ENCODE assay signal across 11 mouse cellular contexts in the genomic region with DNA sequence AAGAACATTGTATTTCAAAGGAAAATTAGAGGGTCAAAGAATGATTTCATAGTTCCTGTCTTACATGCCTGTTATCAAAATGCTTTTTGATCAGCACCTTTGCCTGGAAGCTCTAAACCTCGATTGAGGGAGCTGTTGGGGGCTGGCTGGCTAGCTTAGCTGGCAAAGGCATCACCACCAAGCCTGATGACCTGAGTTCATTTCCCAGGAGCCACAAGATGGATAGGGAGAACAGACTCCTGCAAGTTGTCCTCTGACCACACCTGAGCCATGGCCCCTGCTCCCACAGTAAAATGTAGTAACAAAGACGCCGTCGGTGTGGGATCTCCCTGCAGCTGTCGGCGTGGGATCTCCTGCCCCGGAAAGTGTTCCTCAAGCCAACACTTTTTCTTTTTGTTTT.
"Had no signal": no experiment of that assay in that cellular context is flagged by ENCODE, and none has a peak within 500 bp of the region (broad histone marks: within the 10 kb centered on the region; RNA-seq: fewer than 3 reads in every experiment).

No protein-coding gene starts in this region.

- H3K4me2 ChIP-seq: limb, embryonic 12.5 days; liver, embryonic 13.5 days; lung, embryonic 15.5 days; midbrain, embryonic 11.5 days had no signal

- H3K9me3 ChIP-seq: limb, embryonic 12.5 days; liver, embryonic 13.5 days; lung, embryonic 15.5 days; midbrain, embryonic 15.5 days had no signal

- H3K9ac ChIP-seq: limb, embryonic 12.5 days; liver, embryonic 13.5 days; liver, postnatal 0 days; lung, embryonic 15.5 days; midbrain, embryonic 15.5 days had no signal

- H3K4me3 ChIP-seq: limb, embryonic 12.5 days; liver, embryonic 13.5 days; lung, embryonic 15.5 days; megakaryocyte, embryonic 14.5 days; midbrain, embryonic 15.5 days had no signal

- H3K27me3 ChIP-seq: limb, embryonic 12.5 days; midbrain, embryonic 15.5 days had no signal

- H3K4me1 ChIP-seq: limb, embryonic 12.5 days; liver, embryonic 13.5 days; lung, embryonic 15.5 days; midbrain, embryonic 15.5 days had no signal

- ATAC-seq: liver, postnatal 0 days had no signal

- H3K27ac ChIP-seq: limb, embryonic 12.5 days; liver, embryonic 13.5 days; lung, embryonic 15.5 days; macrophage; midbrain, embryonic 15.5 days had no signal

- DNase-seq: liver; liver, postnatal 0 days; right cerebral cortex, postnatal 14 days; thymus, postnatal 4 days had no signal

- H3K36me3 ChIP-seq: limb, embryonic 12.5 days; liver, embryonic 13.5 days; lung, embryonic 15.5 days; midbrain, embryonic 15.5 days had no signal
